26 mouse cellular contexts compared by ENCODE assay signal in genomic region chr1:90260704-90261581, GRCm38 (mm10).
"Had no signal": no experiment of that assay in that cellular context is flagged by ENCODE, and none has a peak within 500 bp of the region (broad histone marks: within the 10 kb centered on the region; RNA-seq: fewer than 3 reads in every experiment).

No protein-coding gene starts in this region.

- H3K27ac ChIP-seq: heart, adult 2 months; heart, embryonic 13.5 days; heart, embryonic 15.5 days; hindbrain, embryonic 14.5 days; intestine, embryonic 15.5 days; layer of hippocampus, adult 2 months; left cerebral cortex, adult 2 months; limb, embryonic 10.5 days; limb, embryonic 12.5 days; liver, embryonic 13.5 days had no signal

- H3K4me3 ChIP-seq: heart, adult 2 months; heart, embryonic 13.5 days; heart, embryonic 15.5 days; intestine, embryonic 15.5 days; layer of hippocampus, adult 2 months; left cerebral cortex, adult 2 months; limb, embryonic 10.5 days; limb, embryonic 12.5 days; liver, embryonic 13.5 days had no signal

- DNase-seq: gastrocnemius, postnatal 14 days; gastrocnemius, postnatal 36 days; heart, adult 11 months; heart, adult 2 months; heart, postnatal 14 days; heart, postnatal 36 days; kidney, adult 18-20 months; kidney, adult 8-10 months; kidney, postnatal 10 days; kidney, postnatal 25 days; kidney, postnatal 4 days; liver; liver, embryonic 13.5 days had no signal

- H3K36me3 ChIP-seq: heart, embryonic 13.5 days; heart, embryonic 15.5 days; intestine, embryonic 15.5 days; limb, embryonic 10.5 days; limb, embryonic 12.5 days; liver, embryonic 13.5 days had no signal

- ATAC-seq: hindbrain, embryonic 16.5 days; inflammation-experienced regulatory T-cells, adult 6 months; intestine, embryonic 15.5 days; intestine, postnatal 0 days had no signal

- H3K9me3 ChIP-seq: heart, embryonic 13.5 days; heart, embryonic 15.5 days; intestine, embryonic 15.5 days; limb, embryonic 10.5 days; limb, embryonic 12.5 days; liver, embryonic 13.5 days had no signal

- H3K27me3 ChIP-seq: heart, embryonic 13.5 days; heart, embryonic 15.5 days; intestine, embryonic 15.5 days had no signal

- H3K4me1 ChIP-seq: intestine, embryonic 15.5 days; limb, embryonic 10.5 days; limb, embryonic 12.5 days; liver, embryonic 13.5 days had no signal

- H3K9ac ChIP-seq: heart, embryonic 13.5 days; heart, embryonic 15.5 days; hindbrain, embryonic 14.5 days; intestine, embryonic 15.5 days; limb, embryonic 12.5 days; liver, embryonic 13.5 days had no signal

- H3K4me2 ChIP-seq: heart, embryonic 11.5 days; heart, embryonic 13.5 days; heart, embryonic 15.5 days; hindbrain, embryonic 14.5 days; intestine, embryonic 15.5 days; limb, embryonic 12.5 days; liver, embryonic 11.5 days; liver, embryonic 13.5 days had no signal
